Mouse (Mus musculus): ENCODE data around the gene Neu4. TPM values are rescaled to one million over a fixed set of nuclear protein-coding genes. Genes with fewer than 3 reads are reported as not detected.
A peak's percentile ranks its signal among the peaks of the same experiment; 100 is the strongest.
"Not testable (repeated sequence)": the region's sequence is repeated elsewhere in the genome, so short reads cannot be mapped to it uniquely, and the experiment has no call there.

Neu4 gene
- total RNA-seq (2022) = 10 to 100 TPM in 1 of 4 experiments, 1 to 10 TPM in 3; 8.1 to 10.4 (median 8.8) TPM

DNA sequence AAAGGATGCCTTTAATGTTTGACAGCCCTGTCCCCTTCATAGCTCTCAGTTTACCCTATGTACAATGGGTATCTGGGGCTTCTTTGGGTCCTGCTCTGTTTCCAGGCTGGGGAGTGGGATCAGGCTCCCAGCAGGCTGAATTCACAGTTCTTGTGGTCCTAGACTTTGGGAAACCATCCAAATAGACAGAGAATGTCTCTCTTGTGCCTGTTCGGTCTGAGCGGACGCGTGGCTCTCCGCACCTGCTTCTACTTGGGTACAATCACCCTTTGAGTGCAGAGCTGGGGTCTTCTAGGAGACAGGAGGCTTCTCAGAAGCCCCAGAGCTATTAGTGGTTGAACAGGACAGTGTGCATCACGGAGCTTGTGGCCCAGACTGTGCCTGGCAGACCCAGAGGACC, at the start of gene Neu4:
TSS of gene Neu4 (plus strand) at position 301 of the 400 bp plus-strand sequence.
- DNase-seq (ENCODE audit: low spot score in 2 of 2) = no peak

DNA sequence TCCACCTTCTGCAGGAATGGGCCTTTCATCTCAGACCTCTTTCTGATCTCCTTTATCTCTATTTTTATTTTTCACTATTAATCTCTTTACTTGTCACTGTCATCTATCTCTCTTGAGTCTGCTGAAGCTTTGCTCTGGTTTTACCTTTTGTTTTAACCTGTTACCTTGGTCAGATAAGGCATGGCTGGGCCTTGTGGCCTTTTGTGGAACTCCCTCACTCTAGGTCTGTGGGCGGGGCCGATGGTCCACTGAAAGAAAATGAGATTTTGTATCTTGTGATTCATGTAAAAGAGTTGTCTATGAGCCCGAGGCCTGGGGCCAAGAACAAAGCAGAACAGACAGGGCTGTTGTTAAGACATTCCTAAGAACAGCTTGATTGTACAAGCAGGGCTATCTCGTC, 49.5 kb upstream of the Neu4 start:
- DNase-seq (ENCODE audit: low spot score in 2 of 2) = not testable (repeated sequence)

DNA sequence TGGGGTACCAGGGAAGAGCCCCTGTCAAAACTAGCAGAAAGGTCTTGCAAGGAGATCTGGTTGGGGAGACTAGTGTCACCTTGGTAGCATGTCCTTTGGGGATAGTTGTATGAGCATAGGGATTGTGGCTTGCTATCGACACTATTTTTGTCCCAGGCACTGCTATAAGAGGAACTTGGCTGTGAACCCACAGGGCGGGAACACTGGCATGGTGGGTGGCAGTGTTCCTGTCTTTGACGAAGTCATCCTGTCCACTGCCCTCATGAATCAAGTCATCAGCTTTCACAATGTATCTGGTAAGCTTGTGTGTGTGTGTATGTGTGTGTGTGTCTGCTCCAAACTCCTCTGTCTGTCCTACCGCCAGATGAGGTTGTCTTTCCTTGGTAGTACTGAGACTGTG, 44.5 kb upstream of the Neu4 start:
- not testable (repeated sequence) for DNase-seq (ENCODE audit: low spot score in 2 of 2)

DNA sequence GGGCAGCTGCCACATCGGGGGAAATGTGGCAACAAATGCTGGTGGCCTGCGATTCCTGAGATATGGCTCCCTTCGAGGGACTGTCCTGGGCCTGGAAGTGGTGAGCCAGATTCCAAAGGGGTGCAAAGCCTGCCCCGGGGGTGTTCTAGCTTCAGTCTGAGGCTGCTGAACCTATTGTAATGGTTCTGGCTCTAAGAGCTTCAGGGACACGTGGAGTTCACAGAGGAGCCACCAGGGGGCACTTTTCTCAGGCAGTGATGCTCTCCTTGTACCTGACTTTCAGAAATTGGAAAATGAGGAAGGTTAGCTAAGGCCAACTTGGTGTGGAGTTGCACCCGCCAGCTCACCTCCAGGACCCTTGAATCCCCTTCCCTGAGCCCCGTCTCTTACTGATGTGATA, 42.0 kb upstream of the Neu4 start:
- DNase-seq (ENCODE audit: low spot score in 2 of 2) = not testable (repeated sequence)

DNA sequence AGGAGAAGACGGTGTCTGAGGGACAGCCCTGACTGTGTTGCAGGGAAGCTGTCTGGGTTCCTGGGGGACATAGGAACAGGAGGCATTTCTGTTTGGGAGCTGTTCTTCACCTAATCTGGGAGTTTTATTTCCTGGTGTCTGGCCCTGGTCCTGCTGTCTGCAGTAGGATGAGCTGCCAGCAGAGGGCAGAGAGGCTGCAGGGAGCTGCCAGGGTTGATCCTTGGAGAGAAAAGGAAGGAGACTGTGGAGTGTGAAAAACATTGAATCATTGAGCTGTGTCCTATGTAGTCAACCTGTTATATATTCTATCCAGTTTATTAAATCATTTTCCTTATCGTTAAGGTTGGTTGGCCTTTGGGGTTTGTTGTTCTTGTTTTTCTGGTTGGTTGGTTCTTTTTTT, 39.3 kb upstream of the Neu4 start:
- DNase-seq (ENCODE audit: low spot score in 2 of 2) = not testable (repeated sequence)

DNA sequence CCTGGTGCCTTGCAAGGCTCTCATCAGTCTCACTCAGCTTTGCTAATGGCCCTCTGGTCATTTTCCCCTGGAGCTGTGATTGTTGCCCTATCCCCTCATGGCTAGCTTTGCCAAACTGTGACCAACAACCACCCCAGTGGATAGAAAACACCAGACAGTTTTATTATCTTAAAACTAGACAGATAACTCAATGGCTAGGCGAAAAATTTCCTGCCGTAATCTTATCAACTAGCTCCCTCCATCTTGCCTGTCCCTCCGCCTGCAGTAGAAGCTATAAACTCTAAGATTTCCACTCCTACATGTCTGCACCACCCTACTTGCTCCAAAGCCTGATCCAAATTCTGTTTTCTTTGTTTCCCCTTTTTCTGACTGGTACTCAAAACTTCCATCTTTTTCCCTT, 34.1 kb upstream of the Neu4 start:
- DNase-seq (ENCODE audit: low spot score in 2 of 2) = no peak

DNA sequence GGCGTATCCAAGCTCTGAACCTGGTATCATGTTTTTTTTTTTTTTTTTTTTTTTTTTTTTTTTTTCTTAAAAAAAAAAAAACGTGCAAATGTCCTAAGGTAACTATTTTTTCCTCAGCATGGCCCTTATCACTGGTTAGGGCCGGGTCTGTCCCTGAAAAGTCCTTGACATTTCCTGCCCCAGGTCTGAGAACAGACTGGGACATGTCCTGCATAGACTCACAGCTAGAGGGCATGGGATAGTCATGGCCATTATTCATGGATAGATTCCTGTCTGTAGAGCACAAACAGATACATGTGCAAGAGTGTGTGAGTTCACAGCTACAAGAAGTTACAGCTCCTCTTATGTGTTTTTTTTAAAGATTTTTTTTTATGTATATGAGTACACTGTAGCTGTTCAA, 31.5 kb upstream of the Neu4 start:
- DNase-seq (ENCODE audit: low spot score in 2 of 2) = no peak

DNA sequence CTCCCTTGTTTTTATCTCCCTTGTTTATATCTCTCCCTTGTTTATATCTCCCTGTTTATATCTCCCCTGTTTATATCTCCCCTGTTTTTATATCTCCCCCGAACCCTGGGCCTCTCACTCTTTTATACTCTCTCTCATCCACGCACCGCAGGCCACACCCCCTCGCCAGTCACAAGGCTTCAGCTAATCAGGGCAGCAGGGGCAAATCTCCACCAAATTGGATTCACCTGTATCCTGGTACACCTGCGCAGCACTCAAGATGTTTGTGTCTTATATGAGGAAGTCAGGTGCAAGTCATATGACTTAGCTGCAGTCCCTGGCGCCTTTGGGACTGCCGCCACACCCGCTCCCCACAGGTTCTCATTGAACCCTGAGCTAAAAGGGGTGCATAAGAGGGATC, 30.0 kb upstream of the Neu4 start, which contains the start of gene Gal3st2c:
TSS of gene Gal3st2c (plus strand) at position 301 of the 400 bp plus-strand sequence.
- DNase-seq (ENCODE audit: low spot score in 2 of 2) = not testable (repeated sequence)

DNA sequence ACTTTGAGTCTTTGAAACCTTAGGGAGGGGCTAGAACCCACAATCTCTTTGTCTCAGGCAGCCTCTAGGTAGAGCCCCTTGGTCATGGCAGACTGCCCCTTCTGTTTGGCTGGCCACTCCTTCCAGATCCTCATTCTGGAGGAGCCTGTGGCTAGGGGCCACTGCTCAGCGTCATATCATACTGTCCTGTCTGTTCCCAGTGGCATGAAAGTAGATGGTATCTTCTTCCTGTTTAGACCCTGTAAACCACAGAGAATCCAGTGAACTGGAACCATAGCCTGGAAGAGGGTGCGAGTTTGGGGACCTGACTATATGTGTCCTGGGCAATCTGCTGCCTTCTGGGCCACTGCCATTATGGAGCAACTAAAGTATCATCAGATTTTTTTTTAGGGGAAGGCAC, 29.2 kb upstream of the Neu4 start:
- DNase-seq (ENCODE audit: low spot score in 2 of 2) = not testable (repeated sequence)

DNA sequence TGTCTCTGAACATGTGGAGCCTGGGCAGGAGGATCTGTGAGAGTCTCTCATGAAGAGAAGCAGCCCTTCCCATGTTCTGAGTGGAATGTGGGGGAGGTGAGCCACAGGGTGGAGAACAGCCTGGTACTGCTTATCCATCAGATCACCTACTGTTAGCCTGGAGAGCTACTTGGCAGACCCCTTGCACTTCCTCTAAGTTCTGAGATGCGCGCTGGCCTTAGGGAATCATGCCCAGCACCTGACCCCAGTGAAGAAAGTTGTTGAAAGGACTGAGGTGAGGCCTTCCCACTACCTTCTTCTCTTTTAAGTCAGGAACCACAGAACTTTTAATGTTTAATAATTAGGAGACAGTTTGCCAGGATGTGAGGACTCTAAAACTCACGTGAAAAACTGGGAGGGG, 28.8 kb upstream of the Neu4 start:
- DNase-seq (ENCODE audit: low spot score in 2 of 2) = not testable (repeated sequence)

DNA sequence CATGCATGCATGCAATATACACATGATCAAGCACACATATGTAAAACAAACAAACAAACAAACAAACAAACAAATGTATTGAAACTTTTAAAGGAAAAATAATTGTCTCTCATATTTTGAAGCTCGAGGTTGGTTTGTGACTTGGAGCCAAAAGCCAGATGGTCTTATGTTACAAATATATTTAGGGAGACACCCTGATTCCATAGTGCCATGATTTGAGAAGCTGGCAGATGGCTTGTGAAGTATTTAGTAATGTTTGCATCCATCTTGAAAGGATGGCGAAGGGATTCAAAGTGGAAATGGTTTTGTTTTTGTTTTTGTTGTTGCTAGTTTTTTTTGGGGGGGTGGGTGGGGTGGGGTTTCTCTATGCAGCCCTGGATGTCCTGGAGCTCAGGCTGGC, 19.2 kb upstream of the Neu4 start:
- no peak for DNase-seq (ENCODE audit: low spot score in 2 of 2)

DNA sequence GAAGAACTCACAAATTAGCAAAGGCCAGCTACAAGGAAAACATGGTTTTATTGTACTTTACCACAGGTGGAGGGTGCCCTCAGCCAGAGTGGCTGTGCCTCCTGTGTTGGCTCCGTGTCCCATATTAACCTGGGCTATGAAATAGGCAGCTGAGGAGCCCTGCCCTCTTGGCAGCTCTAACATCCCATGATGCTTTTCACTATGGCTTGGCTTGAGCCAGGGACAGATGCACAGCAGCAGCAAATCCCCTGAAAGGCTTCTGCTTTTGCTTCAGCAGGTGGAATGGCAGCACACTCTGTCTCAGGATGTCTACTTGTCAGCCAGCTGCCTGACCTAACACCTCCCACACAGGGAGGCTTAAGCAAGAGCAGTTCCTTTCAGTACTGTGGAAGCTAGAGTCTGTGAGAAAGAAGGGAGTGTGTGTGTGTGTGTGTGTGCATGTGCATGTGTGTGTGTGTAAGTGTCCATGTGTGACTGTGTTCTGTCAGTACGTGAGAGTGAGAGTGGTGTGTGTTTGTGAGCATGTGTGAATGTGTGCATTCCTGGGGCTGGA, 14.2 kb upstream of the Neu4 start:
- DNase-seq (ENCODE audit: low spot score in 2 of 2) = not testable (repeated sequence)

DNA sequence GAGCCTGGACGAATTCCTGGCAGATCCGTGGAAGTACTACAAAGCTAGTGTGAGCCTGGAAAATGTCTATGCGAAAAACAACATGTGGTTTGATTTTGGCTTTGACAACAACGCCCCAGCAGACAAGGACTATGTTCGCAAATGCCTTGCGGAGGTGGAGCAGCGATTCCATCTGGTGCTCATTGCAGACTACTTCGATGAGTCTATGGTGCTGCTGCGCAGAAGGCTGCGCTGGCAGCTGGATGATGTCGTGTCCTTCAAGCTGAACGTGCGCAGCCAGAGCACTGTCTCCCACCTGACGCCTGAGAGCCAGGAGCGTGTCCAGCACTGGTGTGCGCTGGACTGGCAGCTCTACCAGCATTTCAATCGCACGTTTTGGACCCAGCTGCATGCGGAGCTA, 11.4 kb upstream of the Neu4 start:
- peak; percentile 89 to 90 for DNase-seq (ENCODE audit: low spot score in 2 of 2)

DNA sequence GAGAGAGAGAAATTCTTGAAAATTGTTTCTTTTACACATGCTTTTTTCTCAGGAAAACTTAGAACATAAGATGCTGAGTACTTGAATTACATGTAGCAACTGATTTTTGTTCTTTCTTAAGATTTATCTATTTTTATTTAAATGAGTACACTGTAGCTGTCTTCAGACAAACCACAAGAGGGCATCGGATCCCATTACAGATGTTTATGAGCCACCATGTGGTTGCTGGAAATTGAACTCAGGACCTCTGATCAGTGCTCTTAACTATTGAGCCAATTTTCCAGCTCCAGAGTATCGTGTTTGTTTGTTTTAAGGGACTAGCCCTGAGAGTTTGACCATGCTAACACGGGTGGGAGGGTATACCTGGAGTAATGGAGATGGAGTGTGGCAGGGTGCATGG, 8.6 kb upstream of the Neu4 start:
- no peak for DNase-seq (ENCODE audit: low spot score in 2 of 2)

DNA sequence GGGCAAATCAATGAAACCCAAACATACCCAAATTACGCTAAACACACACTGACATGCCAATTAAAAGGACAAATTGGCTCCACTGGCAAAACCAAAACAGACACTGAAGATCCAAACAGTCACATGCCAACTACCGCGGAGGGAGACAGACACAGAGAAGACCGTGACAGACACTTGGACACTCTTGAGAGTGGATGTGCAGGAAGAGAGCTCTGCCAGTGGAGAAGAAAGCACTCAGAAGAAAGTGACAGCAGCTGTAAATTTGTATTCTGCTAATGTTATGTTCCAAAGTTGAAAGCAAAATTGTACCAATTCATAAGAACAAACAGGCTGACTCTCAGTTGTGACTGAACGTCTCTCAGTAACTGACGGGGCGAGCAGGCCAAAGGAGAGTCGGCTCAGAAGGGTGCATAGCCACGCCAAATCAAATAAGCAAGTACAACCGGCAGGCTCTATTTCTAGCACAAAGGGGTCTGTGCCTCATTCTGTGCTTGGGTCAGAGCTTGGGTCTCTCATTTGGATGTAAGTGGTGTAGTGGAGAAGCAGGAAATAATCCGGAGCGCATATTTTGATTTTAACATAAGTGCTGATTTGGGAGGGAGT, 7.4 kb downstream of the Neu4 start:
- no peak for DNase-seq (ENCODE audit: low spot score in 2 of 2)

DNA sequence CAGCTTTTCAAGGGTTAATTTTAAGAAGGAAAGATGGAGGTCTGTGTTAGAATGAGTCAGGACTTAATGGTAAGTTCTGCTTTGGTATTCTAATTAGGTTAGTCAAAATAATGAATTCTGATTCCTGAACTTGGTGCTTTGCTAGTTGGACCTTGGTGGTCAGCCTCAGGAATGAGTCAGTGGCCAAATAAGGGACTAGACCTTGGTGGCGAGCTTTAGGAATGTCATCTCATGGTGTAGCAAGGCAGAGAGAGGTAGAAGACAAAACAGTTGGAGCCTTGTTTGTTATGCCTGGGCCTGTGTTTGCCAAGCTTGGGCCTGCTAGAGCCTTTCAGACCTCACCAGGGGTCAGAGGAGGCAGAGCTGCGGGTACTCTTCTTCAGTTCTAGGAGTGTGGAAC, 8.5 kb downstream of the Neu4 start:
- no peak for DNase-seq (ENCODE audit: low spot score in 2 of 2)

DNA sequence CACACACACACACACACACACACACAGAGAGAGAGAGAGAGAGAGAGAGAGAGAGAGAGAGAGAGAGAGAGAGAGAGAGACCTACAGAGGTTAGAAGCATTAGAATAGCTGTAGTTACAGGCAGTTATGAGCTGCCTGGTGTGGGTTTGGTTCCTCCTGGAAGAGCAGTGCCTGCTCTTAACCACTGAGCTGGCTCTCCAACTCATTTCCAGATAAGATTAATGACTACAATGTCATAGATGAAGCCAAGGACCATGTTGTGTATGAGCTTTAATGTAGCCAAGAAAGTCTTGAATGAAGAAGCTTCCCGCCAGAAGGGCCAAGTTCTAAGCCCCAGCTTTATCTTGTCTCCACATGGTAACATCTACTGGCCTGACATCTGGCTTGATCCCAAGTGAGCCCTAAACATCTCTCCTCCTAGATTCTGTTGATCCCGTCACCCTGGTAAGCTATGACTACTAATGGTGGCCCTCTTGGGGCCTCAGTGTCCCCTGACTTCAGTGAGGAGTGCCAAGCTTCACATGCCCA, 12.9 kb downstream of the Neu4 start:
- DNase-seq (ENCODE audit: low spot score in 2 of 2) = no peak

DNA sequence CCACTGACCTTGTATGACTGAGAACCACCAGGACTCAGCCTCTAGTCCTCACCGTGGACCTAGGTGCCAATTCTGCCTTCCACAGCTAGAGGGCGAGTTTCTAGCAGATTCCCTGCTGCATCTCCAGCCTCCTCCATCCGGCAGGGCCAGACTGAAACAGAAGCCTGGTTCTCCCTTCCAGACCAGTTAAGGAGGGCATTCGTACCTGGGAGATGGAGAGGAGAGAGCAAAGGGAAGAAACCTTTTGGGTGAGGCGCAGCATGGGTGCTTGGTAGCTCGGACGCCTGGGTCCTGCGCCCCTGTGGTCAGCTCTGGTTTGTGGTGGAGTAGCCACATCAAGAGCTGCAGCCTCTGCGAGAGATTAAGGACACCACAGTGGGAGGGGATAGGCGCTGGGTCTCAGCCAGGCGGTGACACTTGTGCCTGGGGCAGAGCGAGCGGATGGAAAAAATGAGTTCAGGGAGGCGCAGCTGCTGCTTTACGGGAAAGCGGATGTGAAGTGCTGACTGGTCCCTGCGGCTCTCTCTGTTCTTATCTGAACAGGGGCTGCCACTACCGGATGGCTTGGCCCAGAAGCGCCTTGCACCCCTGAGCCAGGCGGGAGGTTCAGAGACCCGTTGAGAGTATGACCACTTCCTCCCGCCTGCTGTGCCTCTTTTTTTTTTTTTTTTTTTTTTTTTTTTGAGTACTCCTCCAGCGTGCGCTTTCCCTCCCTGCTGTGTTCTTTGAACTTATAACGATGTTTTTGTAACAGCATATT, 14.9 kb downstream of the Neu4 start:
- peak; percentile 81 to 83 for DNase-seq (ENCODE audit: low spot score in 2 of 2)

DNA sequence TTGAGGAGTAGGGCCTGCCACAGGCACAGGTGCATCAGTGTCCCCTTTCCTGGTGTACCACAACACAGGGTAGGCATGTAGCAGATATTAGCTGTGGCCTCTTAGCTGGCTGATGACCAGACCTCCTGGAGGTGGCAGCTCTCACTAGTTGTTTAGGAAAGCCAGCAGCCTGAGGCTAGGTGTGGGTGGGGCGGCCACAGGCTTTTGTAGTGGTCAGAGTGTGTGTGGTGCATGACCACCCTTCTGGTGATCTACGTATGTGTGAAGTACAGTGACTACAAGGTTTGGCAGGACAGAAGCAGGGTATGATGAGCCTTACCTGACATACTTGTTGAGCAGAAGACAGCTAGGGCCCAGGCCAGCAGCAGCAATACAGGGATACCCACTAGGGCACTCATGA, 20.1 kb downstream of the Neu4 start:
- no peak for DNase-seq (ENCODE audit: low spot score in 2 of 2)

DNA sequence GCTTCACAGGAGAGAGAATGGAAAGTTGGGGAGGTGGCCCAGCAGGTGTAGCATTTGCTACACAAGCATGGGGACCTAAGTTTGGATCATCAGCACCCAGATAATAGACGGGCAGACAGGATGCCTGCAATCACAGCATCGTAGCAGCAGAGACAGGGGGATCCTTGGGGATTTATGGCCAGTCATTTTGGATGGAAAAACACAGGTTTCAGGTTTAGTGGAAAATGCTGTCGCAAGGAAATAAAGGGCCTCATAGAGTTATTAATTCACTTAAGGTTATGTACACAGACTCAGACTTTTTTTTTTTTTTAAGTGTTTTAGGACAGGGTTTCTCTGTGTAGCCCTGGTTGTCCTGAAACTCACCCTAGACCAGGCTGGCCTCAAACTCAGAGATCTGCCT, 25.3 kb downstream of the Neu4 start:
- DNase-seq (ENCODE audit: low spot score in 2 of 2) = no peak

DNA sequence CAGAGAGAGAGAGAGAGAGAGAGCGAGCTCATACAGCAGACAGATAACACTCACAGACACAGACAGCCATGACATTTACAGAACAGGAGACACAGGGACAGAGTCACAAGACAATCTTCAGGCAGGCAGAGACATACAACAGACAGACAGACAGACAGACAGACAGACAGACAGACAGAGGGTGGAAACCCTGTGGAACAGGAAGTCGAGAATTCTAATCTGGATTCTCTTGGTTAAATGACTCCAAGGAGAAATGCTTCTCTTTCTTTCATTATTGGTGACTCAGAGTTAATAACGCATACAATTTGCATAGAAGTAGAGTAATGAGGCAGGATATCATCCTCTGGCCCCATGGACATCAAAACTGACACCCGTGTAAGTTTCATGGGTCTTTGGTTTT, 26.3 kb downstream of the Neu4 start:
- no peak for DNase-seq (ENCODE audit: low spot score in 2 of 2)

DNA sequence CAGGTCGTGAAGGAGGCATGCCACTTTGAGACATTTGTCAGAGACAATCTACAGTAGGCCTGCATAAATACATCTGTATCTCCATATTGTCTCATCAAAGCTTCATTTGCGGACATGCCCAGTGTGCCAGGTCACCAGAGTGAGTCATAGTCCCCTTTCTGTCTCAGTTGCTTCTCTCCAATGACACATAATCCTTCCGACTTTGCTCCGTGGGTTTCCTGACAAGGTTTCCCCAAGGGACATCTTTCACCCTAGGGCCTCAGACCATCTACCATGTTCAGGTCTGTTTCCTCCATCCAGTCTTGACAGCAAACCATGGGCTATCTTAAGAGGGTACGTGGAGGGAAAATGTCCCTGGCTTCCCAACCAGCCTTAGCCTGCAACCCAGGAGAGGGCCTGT, 30.9 kb downstream of the Neu4 start:
- DNase-seq (ENCODE audit: low spot score in 2 of 2) = no peak

DNA sequence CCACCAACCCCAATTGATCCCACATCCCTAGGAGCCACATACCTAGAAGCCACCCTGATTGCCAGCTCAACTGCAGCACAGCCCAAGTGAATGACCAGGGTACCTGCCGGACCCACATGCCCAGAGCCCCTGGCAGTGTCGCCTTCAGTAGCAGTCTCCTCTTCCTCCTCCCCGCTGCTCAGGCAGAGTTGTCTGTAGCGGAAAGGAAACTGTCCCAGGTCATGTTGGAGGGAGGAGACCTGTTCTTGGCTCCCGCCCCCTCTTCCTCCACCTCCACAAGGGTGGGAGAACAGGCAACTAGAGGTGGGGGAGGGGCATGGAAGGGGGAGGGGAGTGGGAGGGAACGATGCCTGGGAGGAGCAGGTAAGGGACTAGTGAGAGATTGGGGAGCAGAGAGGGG, 32.1 kb downstream of the Neu4 start, which contains the start of gene Pdcd1:
TSS of gene Pdcd1 (minus strand) at position 181 of the 400 bp plus-strand sequence.
- no peak for DNase-seq (ENCODE audit: low spot score in 2 of 2)

Data from layer of hippocampus, adult 8-10 months (tissue).